Mouse (Mus musculus): ENCODE measurements around the gene Nfe2l2. TPM values are rescaled to one million over a fixed set of nuclear protein-coding genes. Genes with fewer than 3 reads are reported as not detected.
A peak's percentile ranks its signal among the peaks of the same experiment; 100 is the strongest.
"Not testable (repeated sequence)": the region's sequence is repeated elsewhere in the genome, so short reads cannot be mapped to it uniquely, and the experiment has no call there.

Nfe2l2 gene
- polyA plus RNA-seq, 1 experiment from 2014 or later = 56.1 TPM

GRCm38 (mm10) chr2:75658727-75659628 is 45.5 kb downstream of the Nfe2l2 start, which contains the start of gene Hnrnpa3:
TSS of gene Hnrnpa3 (plus strand) at chr2:75659261.
- Histone ChIP-seq H3K4me2 (replicated peaks) (peak within 1 kb of the TSS; percentile 68), H3K4me1 (peaks cover 6% of the 10 kb centered on the region), H3K27me3 (no peaks in the 10 kb centered on the region), H3K9me3 (replicated peaks) (no peaks in the 10 kb centered on the region), H3K9ac (peak within 1 kb of the TSS; percentile 90), H3K4me3 (replicated peaks) (peak within 1 kb of the TSS; percentile 84), H3K27ac (replicated peaks) (peak within 1 kb of the TSS; percentile 99), H3K36me3 (peaks cover 17% of the 10 kb centered on the region)
- under 1% methylated on average over 90 of the region's 102 CpGs for WGBS
- ATAC-seq (ENCODE audit: insufficient number of reproducible peaks, low FRiP score, low TSS enrichment, low read depth) = peak; percentile 97

- Histone ChIP-seq H3K4me3 (replicated peaks) (peak overlapping the region; percentile 84), H3K27ac (replicated peaks) (peak overlapping the region; percentile 99), H3K9me3 (replicated peaks) (no peaks in the 10 kb centered on the region), H3K27me3 (no peaks in the 10 kb centered on the region), H3K36me3 (peaks cover 8% of the 10 kb centered on the region), H3K4me2 (replicated peaks) (peak overlapping the region; percentile 56), H3K9ac (peak overlapping the region; percentile 80), H3K4me1 (peaks cover 6% of the 10 kb centered on the region)
- no peak for ATAC-seq (ENCODE audit: insufficient number of reproducible peaks, low FRiP score, low TSS enrichment, low read depth)
- WGBS = 3% methylated on average over 18 of the region's 18 CpGs
Observed at GRCm38 (mm10) chr2:75657907-75658691, 46.3 kb downstream of the Nfe2l2 start.

GRCm38 (mm10) chr2:75656924-75657323 is 47.5 kb downstream of the Nfe2l2 start:
- Histone ChIP-seq H3K4me3 (replicated peaks) (no peak overlapping the region), H3K4me1 (peaks cover 6% of the 10 kb centered on the region), H3K27ac (replicated peaks) (peak overlapping the region; percentile 99; the same call in 1 of the 2 replicates), H3K4me2 (replicated peaks) (no peak overlapping the region), H3K9ac (no peak overlapping the region), H3K27me3 (no peaks in the 10 kb centered on the region), H3K9me3 (replicated peaks) (no peaks in the 10 kb centered on the region), H3K36me3 (no peaks in the 10 kb centered on the region)
- 86% methylated on average over 5 of the region's 5 CpGs for WGBS
- ATAC-seq (ENCODE audit: insufficient number of reproducible peaks, low FRiP score, low TSS enrichment, low read depth) = no peak

GRCm38 (mm10) chr2:75654679-75655078 is 49.8 kb downstream of the Nfe2l2 start:
- no peaks in the 10 kb centered on the region for H3K36me3 ChIP-seq
- no peak overlapping the region for H3K4me2 ChIP-seq (replicated peaks)
- no peaks in the 10 kb centered on the region for H3K9me3 ChIP-seq (replicated peaks)
- 88% methylated on average over 1 of the region's 1 CpGs for WGBS
- H3K27ac ChIP-seq (replicated peaks) = no peak overlapping the region
- H3K4me1 ChIP-seq = peaks cover 6% of the 10 kb centered on the region
- no peak overlapping the region for H3K4me3 ChIP-seq (replicated peaks)
- no peaks in the 10 kb centered on the region for H3K27me3 ChIP-seq
- no peak for ATAC-seq (ENCODE audit: insufficient number of reproducible peaks, low FRiP score, low TSS enrichment, low read depth)
- H3K9ac ChIP-seq = no peak overlapping the region

GRCm38 (mm10) chr2:75653150-75653549 is 51.3 kb downstream of the Nfe2l2 start:
- no peak for ATAC-seq (ENCODE audit: insufficient number of reproducible peaks, low FRiP score, low TSS enrichment, low read depth)
- Histone ChIP-seq H3K27me3 (no peaks in the 10 kb centered on the region), H3K9ac (no peak overlapping the region), H3K4me3 (replicated peaks) (no peak overlapping the region), H3K36me3 (no peaks in the 10 kb centered on the region), H3K27ac (replicated peaks) (no peak overlapping the region), H3K9me3 (replicated peaks) (no peaks in the 10 kb centered on the region), H3K4me1 (peaks cover 6% of the 10 kb centered on the region), H3K4me2 (replicated peaks) (no peak overlapping the region)

- Histone ChIP-seq H3K4me3 (replicated peaks) (no peak overlapping the region), H3K4me1 (no peaks in the 10 kb centered on the region), H3K9ac (no peak overlapping the region), H3K36me3 (no peaks in the 10 kb centered on the region), H3K4me2 (replicated peaks) (no peak overlapping the region), H3K27ac (replicated peaks) (no peak overlapping the region), H3K27me3 (no peaks in the 10 kb centered on the region), H3K9me3 (replicated peaks) (no peaks in the 10 kb centered on the region)
- 81% methylated on average over 1 of the region's 1 CpGs for WGBS
- no peak for ATAC-seq (ENCODE audit: insufficient number of reproducible peaks, low FRiP score, low TSS enrichment, low read depth)
Observed at GRCm38 (mm10) chr2:75650437-75650836, 54.0 kb downstream of the Nfe2l2 start.

- H3K4me2 ChIP-seq (replicated peaks) = no peak overlapping the region
- no peaks in the 10 kb centered on the region for H3K27me3 ChIP-seq
- no peak overlapping the region for H3K4me3 ChIP-seq (replicated peaks)
- H3K9me3 ChIP-seq (replicated peaks) = no peaks in the 10 kb centered on the region
- peaks cover 5% of the 10 kb centered on the region for H3K4me1 ChIP-seq
- no peak overlapping the region for H3K27ac ChIP-seq (replicated peaks)
- ATAC-seq (ENCODE audit: insufficient number of reproducible peaks, low FRiP score, low TSS enrichment, low read depth) = no peak
- no peak overlapping the region for H3K9ac ChIP-seq
- no peaks in the 10 kb centered on the region for H3K36me3 ChIP-seq
- WGBS = 90% methylated on average over 12 of the region's 12 CpGs
Observed at GRCm38 (mm10) chr2:75645251-75645650, 59.2 kb downstream of the Nfe2l2 start.

GRCm38 (mm10) chr2:75643950-75644349 is 60.5 kb downstream of the Nfe2l2 start:
- WGBS = 87% methylated on average over 6 of the region's 6 CpGs
- Histone ChIP-seq H3K9ac (no peak overlapping the region), H3K27ac (replicated peaks) (no peak overlapping the region; the same call in 1 of the 2 replicates), H3K4me2 (replicated peaks) (no peak overlapping the region), H3K4me3 (replicated peaks) (no peak overlapping the region), H3K27me3 (no peaks in the 10 kb centered on the region), H3K9me3 (replicated peaks) (no peaks in the 10 kb centered on the region), H3K4me1 (peaks cover 5% of the 10 kb centered on the region), H3K36me3 (no peaks in the 10 kb centered on the region)
- ATAC-seq (ENCODE audit: insufficient number of reproducible peaks, low FRiP score, low TSS enrichment, low read depth) = no peak

- H3K4me2 ChIP-seq (replicated peaks) = no peak overlapping the region
- WGBS = 56% methylated on average over 8 of the region's 8 CpGs
- no peaks in the 10 kb centered on the region for H3K27me3 ChIP-seq
- no peak overlapping the region for H3K4me3 ChIP-seq (replicated peaks)
- peaks cover 5% of the 10 kb centered on the region for H3K4me1 ChIP-seq
- H3K9ac ChIP-seq = no peak overlapping the region
- ATAC-seq (ENCODE audit: insufficient number of reproducible peaks, low FRiP score, low TSS enrichment, low read depth) = peak; percentile 60; the same call in 1 of the 2 replicates
- H3K27ac ChIP-seq (replicated peaks) = no peak overlapping the region
- no peaks in the 10 kb centered on the region for H3K9me3 ChIP-seq (replicated peaks)
- no peaks in the 10 kb centered on the region for H3K36me3 ChIP-seq
Observed at GRCm38 (mm10) chr2:75642795-75643550, 61.5 kb downstream of the Nfe2l2 start.

GRCm38 (mm10) chr2:75642312-75642711 is 62.1 kb downstream of the Nfe2l2 start:
- not testable (repeated sequence) for H3K27me3 ChIP-seq; H3K4me1 ChIP-seq; H3K36me3 ChIP-seq; H3K4me3 ChIP-seq (replicated peaks); ATAC-seq (ENCODE audit: insufficient number of reproducible peaks, low FRiP score, low TSS enrichment, low read depth); H3K9me3 ChIP-seq (replicated peaks); H3K27ac ChIP-seq (replicated peaks); H3K4me2 ChIP-seq (replicated peaks); H3K9ac ChIP-seq
- WGBS = 70% methylated on average over 4 of the region's 4 CpGs

- H3K27ac ChIP-seq (replicated peaks); H3K36me3 ChIP-seq: not testable (repeated sequence)
Observed at GRCm38 (mm10) chr2:75639535-75639934, 64.9 kb downstream of the Nfe2l2 start.

More at GRCm38 (mm10) chr2:75639535-75639934, 64.9 kb downstream of the Nfe2l2 start:
- not testable (repeated sequence) for H3K4me2 ChIP-seq (replicated peaks); ATAC-seq (ENCODE audit: insufficient number of reproducible peaks, low FRiP score, low TSS enrichment, low read depth); H3K27me3 ChIP-seq; H3K4me3 ChIP-seq (replicated peaks); H3K9ac ChIP-seq; H3K4me1 ChIP-seq; H3K9me3 ChIP-seq (replicated peaks)
- WGBS = 27% methylated on average over 11 of the region's 12 CpGs
